Mouse (Mus musculus): ENCODE results near the gene Tent2. TPM values are rescaled to one million over a fixed set of nuclear protein-coding genes. Genes with fewer than 3 reads are reported as not detected.

Gene Tent2
- polyA plus RNA-seq, 1 experiment from 2014 or later: 34.9 TPM

GRCm38 (mm10) chr13:93137098-93137497 lies 55.1 kb downstream of the Tent2 start:
- WGBS: 89% methylated on average over 7 of the region's 7 CpGs

DNA sequence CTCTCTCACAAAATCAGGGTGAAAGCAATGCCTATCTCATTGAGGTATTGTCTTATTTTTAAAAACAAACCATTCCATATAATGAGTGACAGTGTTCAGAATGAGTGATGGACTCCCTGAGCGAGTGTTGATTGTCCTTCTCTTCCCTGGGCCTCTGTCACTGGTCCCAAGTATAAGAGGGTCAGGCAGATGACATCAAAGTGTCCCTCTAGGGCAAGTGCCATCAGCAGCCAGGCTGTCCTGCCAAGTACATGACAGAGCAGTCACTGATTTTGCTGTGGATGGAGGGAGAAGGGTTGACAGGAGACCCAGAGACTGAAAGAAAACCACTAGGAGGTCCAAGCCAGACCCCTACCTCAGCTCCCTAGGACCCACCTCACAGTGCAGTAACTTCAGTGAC lies 55.9 kb downstream of the Tent2 start:
- no peaks in the 10 kb centered on the region for H3K27me3 ChIP-seq
- WGBS: 88% methylated on average over 1 of the region's 1 CpGs

More at GRCm38 (mm10) chr13:93137098-93137497, 55.1 kb downstream of the Tent2 start:
- Histone ChIP-seq H3K27ac (replicated peaks) (no peak overlapping the region), H3K9ac (no peak overlapping the region), H3K4me2 (no peak overlapping the region), H3K36me3 (no peaks in the 10 kb centered on the region), H3K4me1 (replicated peaks) (no peaks in the 10 kb centered on the region), H3K27me3 (no peaks in the 10 kb centered on the region), H3K4me3 (no peak overlapping the region), H3K9me3 (no peaks in the 10 kb centered on the region)
- no peak for ATAC-seq (ENCODE audit: low FRiP score, low read depth)

GRCm38 (mm10) chr13:93135501-93135900 lies 56.7 kb downstream of the Tent2 start:
- Histone ChIP-seq H3K27me3 (no peaks in the 10 kb centered on the region), H3K27ac (replicated peaks) (no peak overlapping the region), H3K36me3 (no peaks in the 10 kb centered on the region), H3K9me3 (no peaks in the 10 kb centered on the region), H3K4me3 (no peak overlapping the region), H3K9ac (no peak overlapping the region), H3K4me1 (replicated peaks) (no peaks in the 10 kb centered on the region), H3K4me2 (no peak overlapping the region)
- ATAC-seq (ENCODE audit: low FRiP score, low read depth): no peak
- WGBS: 89% methylated on average over 2 of the region's 2 CpGs

More for the DNA sequence above, 55.9 kb downstream of the Tent2 start:
- Histone ChIP-seq H3K36me3 (no peaks in the 10 kb centered on the region), H3K9ac (no peak overlapping the region), H3K4me2 (no peak overlapping the region), H3K4me3 (no peak overlapping the region), H3K9me3 (no peaks in the 10 kb centered on the region), H3K27ac (replicated peaks) (no peak overlapping the region), H3K4me1 (replicated peaks) (no peaks in the 10 kb centered on the region)
- ATAC-seq (ENCODE audit: low FRiP score, low read depth): no peak

GRCm38 (mm10) chr13:93130674-93131073 lies 61.5 kb downstream of the Tent2 start:
- WGBS: 90% methylated on average over 3 of the region's 3 CpGs
- Histone ChIP-seq H3K4me3 (no peak overlapping the region), H3K4me2 (no peak overlapping the region), H3K27ac (replicated peaks) (no peak overlapping the region), H3K9ac (no peak overlapping the region), H3K27me3 (no peaks in the 10 kb centered on the region), H3K9me3 (no peaks in the 10 kb centered on the region), H3K36me3 (no peaks in the 10 kb centered on the region), H3K4me1 (replicated peaks) (0 out of 2 replicates have a peak, but pooled peaks cover 4% of the 10 kb centered on the region)
- no peak for ATAC-seq (ENCODE audit: low FRiP score, low read depth)

GRCm38 (mm10) chr13:93128961-93129360 lies 63.2 kb downstream of the Tent2 start:
- no peaks in the 10 kb centered on the region for H3K27me3 ChIP-seq
- H3K9ac ChIP-seq: no peak overlapping the region
- H3K9me3 ChIP-seq: no peaks in the 10 kb centered on the region
- H3K4me2 ChIP-seq: no peak overlapping the region
- H3K4me3 ChIP-seq: no peak overlapping the region
- no peaks in the 10 kb centered on the region for H3K36me3 ChIP-seq
- 0 out of 2 replicates have a peak, but pooled peaks cover 4% of the 10 kb centered on the region for H3K4me1 ChIP-seq (replicated peaks)
- peak; percentile 69; the same call in 1 of the 2 replicates for ATAC-seq (ENCODE audit: low FRiP score, low read depth)
- WGBS: 41% methylated on average over 5 of the region's 5 CpGs
- H3K27ac ChIP-seq (replicated peaks): no peak overlapping the region

DNA sequence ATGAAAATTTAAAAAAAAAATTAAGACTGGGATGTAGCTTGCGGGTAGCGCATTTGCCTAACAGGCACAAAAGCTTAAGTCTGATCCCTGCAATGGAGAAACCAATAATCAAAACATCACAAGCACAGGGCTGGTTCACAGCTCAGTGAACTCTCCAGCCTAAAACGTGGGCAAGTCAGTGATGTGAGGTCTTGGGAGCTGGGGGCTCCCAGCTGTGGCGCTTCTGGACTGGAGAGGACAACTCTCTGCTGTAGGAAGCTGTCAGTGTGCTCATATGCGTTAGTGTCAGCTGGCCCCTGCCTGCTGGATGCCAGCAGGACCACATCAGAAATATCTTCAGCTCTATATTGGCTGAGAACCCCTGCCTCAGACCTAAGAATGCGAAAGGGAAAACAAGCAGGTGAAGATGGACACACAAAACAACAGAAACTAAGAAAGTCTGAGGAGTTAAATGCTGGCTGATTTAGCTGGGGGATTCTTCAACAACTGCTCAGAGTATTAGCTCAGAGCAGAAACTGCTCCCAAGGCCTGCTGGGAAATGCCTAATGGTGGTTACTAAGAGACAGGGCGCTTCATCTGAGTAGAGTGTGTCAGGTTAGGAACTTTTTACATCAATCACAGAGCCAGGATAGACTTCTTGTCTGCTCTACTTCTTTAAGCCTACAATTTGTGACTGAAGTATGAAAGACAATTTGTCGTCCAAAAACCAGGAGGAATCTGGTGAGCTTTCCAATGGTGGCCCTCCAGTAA lies 63.9 kb downstream of the Tent2 start:
- H3K4me3 ChIP-seq: no peak overlapping the region
- no peak overlapping the region for H3K9ac ChIP-seq
- H3K36me3 ChIP-seq: no peaks in the 10 kb centered on the region
- no peak for ATAC-seq (ENCODE audit: low FRiP score, low read depth)
- no peak overlapping the region for H3K4me2 ChIP-seq
- no peaks in the 10 kb centered on the region for H3K9me3 ChIP-seq
- 0 out of 2 replicates have a peak, but pooled peaks cover 4% of the 10 kb centered on the region for H3K4me1 ChIP-seq (replicated peaks)
- no peaks in the 10 kb centered on the region for H3K27me3 ChIP-seq
- WGBS: 65% methylated on average over 8 of the region's 8 CpGs
- no peak overlapping the region for H3K27ac ChIP-seq (replicated peaks)

GRCm38 (mm10) chr13:93122321-93122720 lies 69.9 kb downstream of the Tent2 start:
- 97% methylated on average over 9 of the region's 9 CpGs for whole genome bisulfite sequencing
- no peaks in the 10 kb centered on the region for H3K9me3 ChIP-seq
- H3K27me3 ChIP-seq: no peaks in the 10 kb centered on the region
- no peak overlapping the region for H3K27ac ChIP-seq (replicated peaks)
- H3K36me3 ChIP-seq: no peaks in the 10 kb centered on the region
- no peak overlapping the region for H3K4me2 ChIP-seq
- ATAC-seq (ENCODE audit: low FRiP score, low read depth): no peak
- H3K9ac ChIP-seq: no peak overlapping the region
- H3K4me3 ChIP-seq: no peak overlapping the region
- no peaks in the 10 kb centered on the region for H3K4me1 ChIP-seq (replicated peaks)

DNA sequence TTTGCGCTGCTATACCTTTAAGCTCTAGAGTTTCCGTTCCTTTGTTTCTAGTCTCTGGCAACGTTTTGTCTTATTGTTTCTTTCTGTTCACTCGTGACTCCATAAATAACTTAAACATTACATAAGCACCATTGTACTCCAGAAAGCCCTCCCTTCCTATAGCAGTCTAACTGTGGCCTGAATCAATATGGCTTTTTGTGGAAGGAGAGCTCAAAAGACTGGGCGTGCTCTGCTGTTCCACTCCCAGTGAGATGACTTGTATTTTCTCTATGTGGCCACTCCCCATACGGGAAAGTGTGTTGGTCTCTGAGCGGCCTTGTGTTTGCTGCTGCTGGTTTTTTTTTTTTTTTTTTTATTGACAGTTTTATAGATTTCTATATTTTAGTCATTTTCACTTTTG lies 74.9 kb downstream of the Tent2 start:
- Histone ChIP-seq H3K36me3 (no peaks in the 10 kb centered on the region), H3K27ac (replicated peaks) (no peak overlapping the region), H3K4me1 (replicated peaks) (no peaks in the 10 kb centered on the region), H3K9ac (no peak overlapping the region), H3K4me2 (no peak overlapping the region), H3K27me3 (no peaks in the 10 kb centered on the region), H3K9me3 (no peaks in the 10 kb centered on the region), H3K4me3 (no peak overlapping the region)
- WGBS: 60% methylated on average over 7 of the region's 7 CpGs
- no peak for ATAC-seq (ENCODE audit: low FRiP score, low read depth)

GRCm38 (mm10) chr13:93102340-93103090 lies 89.7 kb downstream of the Tent2 start:
- no peak for ATAC-seq (ENCODE audit: low FRiP score, low read depth)
- H3K9ac ChIP-seq: no peak overlapping the region
- no peak overlapping the region for H3K4me2 ChIP-seq
- no peak overlapping the region for H3K4me3 ChIP-seq
- H3K36me3 ChIP-seq: no peaks in the 10 kb centered on the region
- no peak overlapping the region for H3K27ac ChIP-seq (replicated peaks)
- no peaks in the 10 kb centered on the region for H3K9me3 ChIP-seq
- H3K4me1 ChIP-seq (replicated peaks): no peaks in the 10 kb centered on the region
- no peaks in the 10 kb centered on the region for H3K27me3 ChIP-seq
- WGBS: 61% methylated on average over 4 of the region's 4 CpGs

- Histone ChIP-seq H3K27ac (replicated peaks) (no peak overlapping the region), H3K9me3 (no peaks in the 10 kb centered on the region), H3K27me3 (no peaks in the 10 kb centered on the region), H3K4me2 (no peak overlapping the region), H3K4me1 (replicated peaks) (no peaks in the 10 kb centered on the region), H3K4me3 (no peak overlapping the region), H3K9ac (no peak overlapping the region), H3K36me3 (no peaks in the 10 kb centered on the region)
- WGBS: 73% methylated on average over 3 of the region's 3 CpGs
- ATAC-seq (ENCODE audit: low FRiP score, low read depth): no peak
Observed at GRCm38 (mm10) chr13:93098596-93098995, 93.6 kb downstream of the Tent2 start.

GRCm38 (mm10) chr13:93096643-93097042 lies 95.5 kb downstream of the Tent2 start:
- Histone ChIP-seq H3K4me2 (no peak overlapping the region), H3K36me3 (no peaks in the 10 kb centered on the region), H3K4me3 (no peak overlapping the region), H3K9ac (no peak overlapping the region), H3K9me3 (no peaks in the 10 kb centered on the region), H3K27me3 (no peaks in the 10 kb centered on the region), H3K27ac (replicated peaks) (no peak overlapping the region), H3K4me1 (replicated peaks) (no peaks in the 10 kb centered on the region)
- 98% methylated on average over 6 of the region's 6 CpGs for WGBS
- no peak for ATAC-seq (ENCODE audit: low FRiP score, low read depth)
